Mouse (Mus musculus) CH12.LX (cell line): ENCODE results near the gene Sgpp2. TPM values are rescaled to one million over a fixed set of nuclear protein-coding genes. Genes with fewer than 3 reads are reported as not detected.

Experiments
- DNase-seq: peaks from one replicate; pipeline ENCODE4 v3.0.0-alpha.2; 2013; ENCODE audit errors: extremely low read depth
- H3K27ac ChIP-seq: 2 replicates; pipeline ENCODE4 v1.5.1; 2012; ENCODE audit warnings: low read depth, mild to moderate bottlenecking, control low read depth, moderate library complexity; ENCODE audit not compliant: insufficient read depth
- H3K27me3 ChIP-seq: replicated peaks from 2 replicates; pipeline ENCODE3; 2012; ENCODE audit warnings: inconsistent platforms
- H3K36me3 ChIP-seq, 2 experiments: replicated peaks in 1 of 2; 2 replicates each; pipeline versions ENCODE3 to v1.6.1; 2012; ENCODE audit warnings: inconsistent platforms in 1 of 2, low read length in 1 of 2, mild to moderate bottlenecking in 1 of 2, mixed read lengths in 1 of 2, moderate library complexity in 1 of 2; ENCODE audit not compliant: control insufficient read depth in 1 of 2, insufficient read depth in 1 of 2
- H3K4me1 ChIP-seq, 2 experiments: 2 replicates each; pipeline ENCODE4 v1.6.1; 2012; ENCODE audit warnings: inconsistent platforms in 1 of 2, moderate library complexity in 1 of 2; ENCODE audit not compliant: insufficient read depth in 2 of 2, control insufficient read depth in 1 of 2
- H3K4me2 ChIP-seq: 2 replicates; pipeline ENCODE4 v1.6.1; 2012; ENCODE audit warnings: low read depth, mild to moderate bottlenecking, control low read depth; ENCODE audit not compliant: poor library complexity, insufficient read depth, severe bottlenecking
- H3K4me3 ChIP-seq, 3 experiments: fragments of 150-350 bp in 1 of 3; sonication (generic) in 1 of 3; replicated peaks in 1 of 3; 2 replicates each; pipeline versions ENCODE3 to v1.5.1; 2011 to 2012; ENCODE audit warnings: low read depth in 2 of 3, low read length in 2 of 3, mild to moderate bottlenecking in 2 of 3, moderate library complexity in 2 of 3, control low read depth in 1 of 3, improper control_type of control experiment in 1 of 3, inconsistent platforms in 1 of 3, mixed read lengths in 1 of 3; ENCODE audit not compliant: poor library complexity in 1 of 3
- H3K79me2 ChIP-seq: replicated peaks from 2 replicates; pipeline ENCODE4 v1.6.1; 2012; ENCODE audit warnings: mild to moderate bottlenecking, moderate library complexity; ENCODE audit not compliant: control insufficient read depth, poor library complexity, insufficient read depth, severe bottlenecking; ENCODE audit errors: extremely low read depth
- H3K9ac ChIP-seq: 2 replicates; pipeline ENCODE4 v1.6.1; 2012; ENCODE audit warnings: low read depth, mild to moderate bottlenecking, control low read depth, moderate library complexity; ENCODE audit not compliant: insufficient read depth
- H3K9me3 ChIP-seq: replicated peaks from 2 replicates; pipeline ENCODE3; 2012; ENCODE audit warnings: low read length, inconsistent platforms, mixed read lengths
- BHLHE40 ChIP-seq: IDR thresholded peaks from 2 replicates; pipeline ENCODE4 v1.6.1; 2011; ENCODE audit warnings: mild to moderate bottlenecking, low read depth, low read length, improper control_type of control experiment
- CHD1 ChIP-seq: IDR thresholded peaks from 2 replicates; pipeline ENCODE4 v1.6.1; 2012; ENCODE audit warnings: low read depth, low read length, improper control_type of control experiment, inconsistent platforms
- EP300 ChIP-seq: IDR thresholded peaks from 2 replicates; pipeline ENCODE4 v1.6.1; 2011; ENCODE audit warnings: low read length, improper control_type of control experiment
- ETS1 ChIP-seq: conservative IDR thresholded peaks from 2 replicates; pipeline ENCODE4 v1.6.1; 2012; ENCODE audit warnings: low read depth, mild to moderate bottlenecking, inconsistent platforms, low read length, improper control_type of control experiment, moderate library complexity
- GABPA ChIP-seq: IDR thresholded peaks from 2 replicates; pipeline ENCODE4 v1.6.1; 2012; ENCODE audit warnings: low read depth, low read length, improper control_type of control experiment, inconsistent platforms; ENCODE audit not compliant: insufficient replicate concordance
- IRF4 ChIP-seq: IDR thresholded peaks from 2 replicates; pipeline ENCODE4 v1.6.1; 2014; ENCODE audit warnings: low read depth, mild to moderate bottlenecking, inconsistent platforms, low read length, improper control_type of control experiment
- JUN ChIP-seq: IDR thresholded peaks from 2 replicates; pipeline ENCODE4 v1.6.1; 2011; ENCODE audit warnings: low read depth, mild to moderate bottlenecking, low read length, improper control_type of control experiment, moderate library complexity; ENCODE audit not compliant: insufficient read depth
- JUND ChIP-seq: conservative IDR thresholded peaks from 2 replicates; pipeline ENCODE4 v1.6.1; 2011; ENCODE audit warnings: low read depth, low read length, improper control_type of control experiment
- MAFK ChIP-seq: IDR thresholded peaks from 2 replicates; pipeline ENCODE4 v1.6.1; 2011; ENCODE audit warnings: low read length, improper control_type of control experiment; ENCODE audit not compliant: insufficient replicate concordance
- MEF2A ChIP-seq: IDR thresholded peaks from 2 replicates; pipeline ENCODE4 v1.6.1; 2014; ENCODE audit warnings: low read depth, mild to moderate bottlenecking, inconsistent platforms, low read length, improper control_type of control experiment, borderline replicate concordance
- NELFE ChIP-seq: IDR thresholded peaks from 2 replicates; pipeline ENCODE4 v1.6.1; 2011; ENCODE audit warnings: low read depth, low read length, improper control_type of control experiment
- POLR2AphosphoS2 ChIP-seq: IDR thresholded peaks from 2 replicates; pipeline ENCODE4 v1.6.1; 2011; ENCODE audit warnings: low read depth, low read length, improper control_type of control experiment
- TBP ChIP-seq: conservative IDR thresholded peaks from 2 replicates; pipeline ENCODE4 v1.6.1; 2011; ENCODE audit warnings: low read depth, low read length, improper control_type of control experiment
- TCF12 ChIP-seq: IDR thresholded peaks from 2 replicates; pipeline ENCODE4 v1.6.1; 2014; ENCODE audit warnings: low read depth, mild to moderate bottlenecking, inconsistent platforms, low read length, improper control_type of control experiment
- UBTF ChIP-seq: IDR thresholded peaks from 2 replicates; pipeline ENCODE4 v1.6.1; 2012; ENCODE audit warnings: low read depth, mild to moderate bottlenecking, inconsistent platforms, low read length, improper control_type of control experiment, moderate library complexity
- ZNF384 ChIP-seq: IDR thresholded peaks from 2 replicates; pipeline ENCODE4 v1.6.1; 2012; ENCODE audit warnings: low read depth, low read length, improper control_type of control experiment, inconsistent platforms
- dilution Hi-C: fragments of 300-500 bp; cut with MboI; formaldehyde crosslinking; loops from 2 replicates; pipeline ENCODE4 v1.14.3; 2020; ENCODE audit warnings: low sequenced_read_pairs; ENCODE audit not compliant: extremely low pct_unique_long_range_greater_than_20kb, extremely low pct_ligation_motif_present
- in situ Hi-C: fragments of 300-500 bp; cut with MboI; formaldehyde crosslinking; loops from 3 replicates; pipeline ENCODE4 v1.14.3; 2019; ENCODE audit warnings: low sequenced_read_pairs, low pct_ligation_motif_present, low pct_unique_long_range_greater_than_20kb, mixed read lengths
- polyA plus RNA-seq: library from polyadenylated mRNA; unstranded; fragments of >175 nt; gene quantifications from 2 replicates; pipeline ENCODE4 v1.2.1, GENCODE M21; 2012; ENCODE audit warnings: low read depth; ENCODE audit not compliant: insufficient read length
- total RNA-seq, 2 experiments: library from RNA; depleted of rRNA; stranded (reverse); fragments of 300-350 nt in 1 of 2; fragments of >200 nt in 1 of 2; gene quantifications; 2 replicates each; pipeline ENCODE4 v1.2.3; 2012 to 2014

Gene Sgpp2
- total and polyA plus RNA-seq, 3 experiments, result 0.16 to 0.87 (median 0.59) TPM

GRCm38 (mm10) chr1:78433472-78433871 is 123.3 kb downstream of the Sgpp2 start:
- Histone ChIP-seq H3K4me1 (peaks cover 7 to 62% of the 10 kb centered on the region in 2 experiments), H3K9ac (no peak overlapping the region), H3K36me3 (peaks cover 29 to 55% of the 10 kb centered on the region in 2 experiments), H3K27ac (no peak overlapping the region), H3K79me2 (peaks cover 19% of the 10 kb centered on the region), H3K4me2 (peak overlapping the region; percentile 29; the same call in 1 of the 2 replicates), H3K27me3 (no peaks in the 10 kb centered on the region), H3K4me3 (no peak overlapping the region), H3K9me3 (no peaks in the 10 kb centered on the region)
- DNase-seq, result peak; percentile 47
- in situ Hi-C loops, result no loop called here
- TF ChIP-seq POLR2AphosphoS2, result no peak
- TF ChIP-seq BHLHE40, result peak; percentile 65
- dilution Hi-C loops, result no loop called here

- Histone ChIP-seq H3K4me2 (peak overlapping the region; percentile 50; the same call in 1 of the 2 replicates), H3K27ac (no peak overlapping the region), H3K9ac (no peak overlapping the region), H3K79me2 (peaks cover 27% of the 10 kb centered on the region), H3K27me3 (no peaks in the 10 kb centered on the region), H3K9me3 (no peaks in the 10 kb centered on the region), H3K4me3 (no peak overlapping the region)
- peak; percentile 46 for DNase-seq
- dilution Hi-C loops, result no loop called here
- in situ Hi-C loops, result no loop called here
- no peak for TF ChIP-seq TCF12
- TF ChIP-seq POLR2AphosphoS2, result no peak
- TF ChIP-seq UBTF, result no peak
- TF ChIP-seq TBP, result no peak
- TF ChIP-seq CHD1, result no peak
- TF ChIP-seq, all 38 proteins: peak for 0
- H3K4me1 ChIP-seq, result peaks cover 7 to 52% of the 10 kb centered on the region in 2 experiments
- H3K36me3 ChIP-seq, result peaks cover 24 to 57% of the 10 kb centered on the region in 2 experiments
These were observed 125.8 kb downstream of the Sgpp2 start for GRCm38 (mm10) chr1:78435967-78436366.

GRCm38 (mm10) chr1:78436445-78436844 is 126.3 kb downstream of the Sgpp2 start:
- TF ChIP-seq ZNF384 (peak; percentile 62), IRF4 (peak; percentile 65), BHLHE40 (no peak), ETS1 (0 out of 2 replicates have a peak, but pooled peaks have one; percentile 10), EP300 (0 out of 2 replicates have a peak, but pooled peaks have one; percentile 18), MEF2A (0 out of 2 replicates have a peak, but pooled peaks have one; percentile 25), JUND (0 out of 2 replicates have a peak, but pooled peaks have one; percentile 16), JUN (peak; percentile 36; the same call in 1 of the 2 replicates), GABPA (no peak), MAFK (no peak), NELFE (no peak)
- Histone ChIP-seq H3K4me3 (no peak overlapping the region), H3K9me3 (no peaks in the 10 kb centered on the region), H3K27ac (no peak overlapping the region), H3K4me1 (peaks cover 7 to 52% of the 10 kb centered on the region in 2 experiments), H3K9ac (no peak overlapping the region), H3K4me2 (no peak overlapping the region), H3K79me2 (peaks cover 30% of the 10 kb centered on the region), H3K36me3 (peaks cover 24 to 57% of the 10 kb centered on the region in 2 experiments), H3K27me3 (no peaks in the 10 kb centered on the region)
- dilution Hi-C loops, result no loop called here
- in situ Hi-C loops, result no loop called here
- no peak for DNase-seq
